In the genomic region with DNA sequence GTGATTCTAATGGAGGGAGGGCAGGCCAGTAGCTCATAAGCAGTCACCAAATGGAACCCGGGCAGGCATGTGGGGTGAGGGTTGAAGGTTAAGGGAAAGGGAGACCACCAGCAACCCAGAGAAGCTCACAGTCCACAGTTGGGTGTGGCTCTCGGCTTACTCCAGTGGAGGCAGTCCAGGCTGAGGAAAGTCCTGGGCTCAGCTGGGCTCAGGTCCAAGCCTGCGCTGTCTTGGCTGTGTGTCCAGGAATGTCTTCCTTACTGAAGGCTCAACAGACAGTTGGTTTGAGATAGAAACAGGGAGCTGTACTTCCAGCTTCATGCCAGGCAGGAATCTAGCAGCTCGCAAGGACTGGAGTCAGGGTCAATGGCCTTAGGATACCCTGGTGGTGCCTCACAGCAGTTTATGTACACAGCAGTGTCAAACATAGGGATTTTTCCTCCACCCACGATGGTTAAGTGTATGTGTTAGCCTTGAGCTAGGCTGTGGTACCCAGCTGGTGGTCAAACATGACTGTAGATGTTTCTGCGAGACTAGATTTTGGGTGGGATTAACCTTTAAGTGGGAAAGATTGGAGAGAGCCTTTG, we compare ENCODE assay signal across 8 mouse cellular contexts.
DNase-seq lines count a peak whose midpoint lies in the region; ATAC-seq and TF ChIP-seq lines count a peak whose summit lies in the region.
"Had no signal": no experiment of that assay in that cellular context is flagged by ENCODE, and none has a peak within 500 bp of the region (broad histone marks: within the 10 kb centered on the region; RNA-seq: fewer than 3 reads in every experiment).

No protein-coding gene starts in this region.

- peaks cover 2% of the 10 kb centered on the region; the same call in 1 of the 2 replicates for H3K4me1 ChIP-seq in lung, adult 2 months (ENCODE audit: control insufficient read depth, insufficient read depth, low read length)
- H3K4me1 ChIP-seq in heart, embryonic 12.5 days (replicated peaks): peaks cover 51% of the 10 kb centered on the region

- no peaks in the 10 kb centered on the region for H3K27me3 ChIP-seq in heart, embryonic 12.5 days (replicated peaks)

- H3K9ac ChIP-seq in heart, embryonic 12.5 days: no peak overlapping the region

- peak; percentile 42 to 47 for DNase-seq in lung, adult 18-20 months
- no peak for DNase-seq in lung, adult 2 months
- peak; percentile 49 to 79 for DNase-seq in kidney, postnatal 36 days
- DNase-seq in urinary bladder, postnatal 25 days (ENCODE audit: low spot score): peak; percentile 25
- DNase-seq in left cerebral cortex, adult 8-10 months (ENCODE audit: low spot score in 2 of 2): no peak
- DNase-seq in spleen, postnatal 10 days (ENCODE audit: low spot score in 2 of 2): no peak

- no peak overlapping the region for H3K27ac ChIP-seq in heart, embryonic 12.5 days (ENCODE audit: poor library complexity, severe bottlenecking)
- H3K27ac ChIP-seq: layer of hippocampus, adult 2 months had no signal

- H3K4me3 ChIP-seq in lung, adult 2 months (replicated peaks; ENCODE audit: extremely low read depth, low read depth, low read length): no peak overlapping the region
- H3K4me3 ChIP-seq in heart, embryonic 12.5 days: no peak overlapping the region
- H3K4me3 ChIP-seq: layer of hippocampus, adult 2 months had no signal

- no peak for TF ChIP-seq CTCF in lung, adult 2 months (IDR thresholded peaks at IDR 0.05; ENCODE audit: insufficient read depth, low read length)

- H3K9me3 ChIP-seq in heart, embryonic 12.5 days (replicated peaks): no peaks in the 10 kb centered on the region

- H3K36me3 ChIP-seq in heart, embryonic 12.5 days: no peaks in the 10 kb centered on the region

- ATAC-seq in heart, embryonic 12.5 days (ENCODE audit: insufficient number of reproducible peaks, low FRiP score): peak; percentile 65; the same call in 1 of the 2 replicates

- no peak overlapping the region for H3K4me2 ChIP-seq in heart, embryonic 12.5 days

- WGBS in lung, adult 2 months: 35% methylated on average over 6 of the region's 6 CpGs
- WGBS in heart, embryonic 12.5 days: 64% methylated on average over 6 of the region's 6 CpGs

- TF ChIP-seq POLR2A in lung, adult 2 months (IDR thresholded peaks at IDR 0.05; ENCODE audit: borderline replicate concordance, extremely low read depth, low read depth, low read length): no peak

Comparison
In these comparisons a context has a peak if more than half of its experiments do, and no peak if none do; other contexts are left out.
1. DNase-seq: peak in lung, adult 18-20 months (2 of 2), kidney, postnatal 36 days (2 of 2) and urinary bladder, postnatal 25 days (single experiment); none in lung, adult 2 months (single experiment), left cerebral cortex, adult 8-10 months (0 of 2) and spleen, postnatal 10 days (0 of 2).